In the genomic region with DNA sequence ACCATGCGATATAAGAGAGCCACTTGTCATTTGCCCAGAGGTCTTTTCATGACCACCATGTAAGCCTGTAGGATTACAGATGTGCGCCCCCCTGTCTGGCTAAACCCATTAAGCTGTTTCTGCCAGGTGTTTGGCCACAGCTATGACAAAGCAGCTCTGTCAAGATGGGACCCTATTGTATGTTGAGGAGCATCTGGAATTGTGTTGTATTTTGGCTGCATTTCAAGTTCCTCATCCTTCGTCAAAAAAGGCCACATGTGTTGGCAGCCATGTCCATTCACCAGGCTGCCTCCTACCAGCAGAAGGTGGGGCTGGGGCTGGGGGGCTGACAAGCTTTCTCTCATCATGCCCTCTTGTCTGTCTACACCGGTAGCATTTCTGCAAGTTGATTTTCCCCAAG, we compare ENCODE assay signal across 34 mouse cellular contexts.
"Had no signal": no experiment of that assay in that cellular context is flagged by ENCODE, and none has a peak within 500 bp of the region (broad histone marks: within the 10 kb centered on the region; RNA-seq: fewer than 3 reads in every experiment).

No protein-coding gene starts in this region.

- H3K4me3 ChIP-seq: heart, embryonic 12.5 days; heart, embryonic 13.5 days; heart, embryonic 15.5 days; hindbrain, embryonic 10.5 days; hindbrain, embryonic 12.5 days; hindbrain, embryonic 13.5 days; hindbrain, embryonic 15.5 days; intestine, embryonic 15.5 days; kidney, embryonic 15.5 days; layer of hippocampus, adult 2 months; left cerebral cortex, adult 2 months had no signal

- H3K4me1 ChIP-seq: heart, embryonic 12.5 days; heart, embryonic 13.5 days; heart, embryonic 15.5 days; hindbrain, embryonic 10.5 days; hindbrain, embryonic 12.5 days; hindbrain, embryonic 13.5 days; hindbrain, embryonic 15.5 days; intestine, embryonic 15.5 days; kidney, embryonic 15.5 days had no signal

- H3K27me3 ChIP-seq: heart, embryonic 12.5 days; heart, embryonic 13.5 days; heart, embryonic 15.5 days; hindbrain, embryonic 12.5 days; hindbrain, embryonic 13.5 days; hindbrain, embryonic 15.5 days; intestine, embryonic 15.5 days; kidney, embryonic 15.5 days had no signal

- DNase-seq: heart, postnatal 10 days; heart, postnatal 14 days; heart, postnatal 36 days; heart, postnatal 4 days; kidney, adult 11 months; kidney, adult 18-20 months; kidney, adult 2 months; kidney, adult 8-10 months; kidney, adult 9 months; kidney, postnatal 10 days; kidney, postnatal 14 days; kidney, postnatal 25 days; kidney, postnatal 36 days; kidney, postnatal 4 days; layer of hippocampus, adult 9-11 months; layer of hippocampus, postnatal 36 days had no signal

- H3K36me3 ChIP-seq: heart, embryonic 12.5 days; heart, embryonic 13.5 days; heart, embryonic 15.5 days; hindbrain, embryonic 10.5 days; hindbrain, embryonic 12.5 days; hindbrain, embryonic 13.5 days; hindbrain, embryonic 15.5 days; intestine, embryonic 15.5 days; kidney, embryonic 15.5 days had no signal

- H3K27ac ChIP-seq: heart, embryonic 13.5 days; heart, embryonic 15.5 days; hindbrain, embryonic 10.5 days; hindbrain, embryonic 12.5 days; hindbrain, embryonic 13.5 days; hindbrain, embryonic 14.5 days; hindbrain, embryonic 15.5 days; hindbrain, postnatal 0 days; intestine, embryonic 15.5 days; kidney, embryonic 15.5 days; kidney, postnatal 0 days; layer of hippocampus, adult 2 months; left cerebral cortex, adult 2 months had no signal

- H3K9me3 ChIP-seq: heart, embryonic 13.5 days; heart, embryonic 15.5 days; hindbrain, embryonic 10.5 days; hindbrain, embryonic 12.5 days; hindbrain, embryonic 13.5 days; hindbrain, embryonic 15.5 days; intestine, embryonic 15.5 days; kidney, embryonic 15.5 days had no signal

- H3K4me2 ChIP-seq: heart, embryonic 12.5 days; heart, embryonic 13.5 days; heart, embryonic 15.5 days; hindbrain, embryonic 12.5 days; hindbrain, embryonic 13.5 days; hindbrain, embryonic 14.5 days; hindbrain, embryonic 15.5 days; intestine, embryonic 15.5 days; kidney, embryonic 15.5 days had no signal

- H3K9ac ChIP-seq: heart, embryonic 12.5 days; heart, embryonic 13.5 days; heart, embryonic 15.5 days; hindbrain, embryonic 12.5 days; hindbrain, embryonic 13.5 days; hindbrain, embryonic 14.5 days; hindbrain, embryonic 15.5 days; intestine, embryonic 15.5 days; kidney, embryonic 15.5 days had no signal

- ATAC-seq: hindbrain, embryonic 16.5 days; hindbrain, postnatal 0 days; inflammation-experienced regulatory T-cells, adult 6 months; intestine, embryonic 15.5 days; intestine, embryonic 16.5 days; intestine, postnatal 0 days had no signal
